Mouse (Mus musculus): Measurements from ENCODE around the gene Cd79b. TPM values are rescaled to one million over a fixed set of nuclear protein-coding genes. Genes with fewer than 3 reads are reported as not detected.

The Cd79b gene
- total and polyA plus RNA-seq, 3 experiments: 0.03 TPM; not detected in 2

DNA sequence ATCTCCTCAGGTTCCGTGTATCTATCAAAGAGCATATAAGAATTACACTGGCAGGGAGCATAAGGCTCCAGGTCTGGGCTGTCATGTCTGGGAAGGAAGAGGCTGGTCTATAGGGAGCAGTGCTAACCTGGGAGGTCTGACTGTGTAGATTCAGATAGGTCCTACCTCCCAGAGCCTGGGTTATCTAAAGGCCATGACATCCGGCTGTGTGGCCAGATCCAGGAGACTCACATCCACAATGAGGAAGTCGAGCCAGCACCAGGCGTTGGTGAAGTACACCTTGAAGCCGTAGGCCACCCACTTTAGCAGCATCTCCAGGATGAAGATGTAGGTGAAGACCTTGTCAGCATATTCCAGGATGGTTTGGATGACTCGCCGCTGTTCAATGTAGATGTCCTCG is 11.9 kb upstream of the Cd79b start:
- peaks cover 7% of the 10 kb centered on the region for H3K4me1 ChIP-seq (ENCODE audit: insufficient read depth, low read depth, low read length)
- TF ChIP-seq GATA2 (IDR thresholded peaks at IDR 0.05; ENCODE audit: borderline replicate concordance, low read depth, low read length): no peak
- TF ChIP-seq TAL1 (conservative IDR thresholded peaks at IDR 0.05; ENCODE audit: low read depth, low read length): no peak
- no peak for TF ChIP-seq GATA1 (IDR thresholded peaks at IDR 0.05; ENCODE audit: borderline replicate concordance, low read length)
- no peak for TF ChIP-seq CTCF (IDR thresholded peaks at IDR 0.05; ENCODE audit: low read depth, low read length)
- TF ChIP-seq POLR2AphosphoS5 (IDR thresholded peaks at IDR 0.05; ENCODE audit: insufficient replicate concordance, low read depth, low read length): no peak
- no peaks in the 10 kb centered on the region for H3K9me3 ChIP-seq (replicated peaks)
- no peaks in the 10 kb centered on the region for H3K36me3 ChIP-seq (replicated peaks)
- no peak overlapping the region for H3K4me3 ChIP-seq (ENCODE audit: low read depth, low read length)
- DNase-seq (ENCODE audit: low spot score) (no peak), ATAC-seq (ENCODE audit: extremely low read depth, insufficient number of reproducible peaks, low FRiP score, poor library complexity, severe bottlenecking) (no peak)
- peaks cover 50% of the 10 kb centered on the region for H3K27me3 ChIP-seq (ENCODE audit: insufficient read depth, low read length)

DNA sequence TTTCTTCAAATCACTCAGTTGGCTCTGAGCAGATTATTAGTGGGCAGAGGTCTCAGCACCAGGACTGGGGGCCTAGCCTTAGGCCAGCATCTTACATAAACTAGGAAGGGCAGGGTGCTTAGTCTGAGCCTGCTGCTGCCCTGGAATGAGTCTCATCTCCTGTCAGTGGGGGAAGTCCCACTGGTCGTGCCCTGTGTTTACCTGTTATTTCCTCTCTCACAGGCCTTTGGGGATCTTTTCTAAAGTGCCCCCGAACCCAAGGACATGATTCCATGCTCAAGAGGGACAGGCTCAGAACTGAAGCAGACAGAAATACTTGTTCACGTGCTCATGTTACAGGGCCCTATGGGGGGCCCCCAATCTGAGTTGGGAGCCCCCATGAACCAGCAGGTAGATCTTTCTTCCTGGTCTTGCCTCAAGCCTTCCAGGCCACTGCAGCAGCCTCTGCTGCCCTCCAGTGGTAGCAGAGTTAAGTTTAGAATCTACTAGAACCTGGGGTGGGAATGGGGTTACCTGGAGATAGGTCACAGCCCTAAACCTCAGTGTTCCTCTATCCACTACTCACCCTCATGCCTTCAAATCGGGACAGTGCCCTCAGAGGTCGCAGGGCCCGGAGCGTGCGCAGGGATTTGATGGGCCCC is 11.1 kb upstream of the Cd79b start:
- DNase-seq (ENCODE audit: low spot score): peak; percentile 26
- no peaks in the 10 kb centered on the region for H3K36me3 ChIP-seq (replicated peaks)
- TF ChIP-seq GATA2 (IDR thresholded peaks at IDR 0.05; ENCODE audit: borderline replicate concordance, low read depth, low read length) (no peak), TAL1 (conservative IDR thresholded peaks at IDR 0.05; ENCODE audit: low read depth, low read length) (no peak), CTCF (IDR thresholded peaks at IDR 0.05; ENCODE audit: low read depth, low read length) (no peak), GATA1 (IDR thresholded peaks at IDR 0.05; ENCODE audit: borderline replicate concordance, low read length) (no peak), POLR2AphosphoS5 (IDR thresholded peaks at IDR 0.05; ENCODE audit: insufficient replicate concordance, low read depth, low read length) (no peak)
- no peak overlapping the region for H3K4me3 ChIP-seq (ENCODE audit: low read depth, low read length)
- no peak for ATAC-seq (ENCODE audit: extremely low read depth, insufficient number of reproducible peaks, low FRiP score, poor library complexity, severe bottlenecking)
- H3K27me3 ChIP-seq (ENCODE audit: insufficient read depth, low read length): peaks cover 53% of the 10 kb centered on the region
- H3K4me1 ChIP-seq (ENCODE audit: insufficient read depth, low read depth, low read length): peaks cover 7% of the 10 kb centered on the region
- H3K9me3 ChIP-seq (replicated peaks): no peaks in the 10 kb centered on the region

DNA sequence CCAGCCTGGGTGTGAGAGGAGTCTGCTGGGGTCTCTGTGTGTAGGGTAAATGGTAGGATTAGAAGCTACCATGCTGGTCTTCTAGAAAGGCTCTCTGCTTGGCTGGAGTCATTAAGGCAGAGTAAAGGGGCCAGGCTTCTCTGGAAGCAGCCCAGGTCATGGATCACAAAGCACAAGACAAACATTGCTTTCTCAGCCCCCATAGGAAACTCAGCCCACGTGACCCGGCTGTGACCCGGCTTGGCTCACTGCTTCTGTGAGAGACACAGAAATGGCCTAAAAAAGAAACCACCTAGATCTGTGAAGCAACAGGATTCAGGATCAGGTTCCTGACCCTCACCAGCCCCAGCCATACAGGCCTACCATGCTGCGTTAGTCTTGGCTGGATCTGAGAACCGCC is 10.3 kb upstream of the Cd79b start:
- ATAC-seq (ENCODE audit: extremely low read depth, insufficient number of reproducible peaks, low FRiP score, poor library complexity, severe bottlenecking) (no peak), DNase-seq (ENCODE audit: low spot score) (no peak)
- H3K9me3 ChIP-seq (replicated peaks): no peaks in the 10 kb centered on the region
- no peak for TF ChIP-seq GATA1 (IDR thresholded peaks at IDR 0.05; ENCODE audit: borderline replicate concordance, low read length)
- TF ChIP-seq POLR2AphosphoS5 (IDR thresholded peaks at IDR 0.05; ENCODE audit: insufficient replicate concordance, low read depth, low read length): no peak
- no peak for TF ChIP-seq GATA2 (IDR thresholded peaks at IDR 0.05; ENCODE audit: borderline replicate concordance, low read depth, low read length)
- no peak for TF ChIP-seq CTCF (IDR thresholded peaks at IDR 0.05; ENCODE audit: low read depth, low read length)
- no peak for TF ChIP-seq TAL1 (conservative IDR thresholded peaks at IDR 0.05; ENCODE audit: low read depth, low read length)
- no peaks in the 10 kb centered on the region for H3K36me3 ChIP-seq (replicated peaks)
- peaks cover 57% of the 10 kb centered on the region for H3K27me3 ChIP-seq (ENCODE audit: insufficient read depth, low read length)
- peaks cover 7% of the 10 kb centered on the region for H3K4me1 ChIP-seq (ENCODE audit: insufficient read depth, low read depth, low read length)
- H3K4me3 ChIP-seq (ENCODE audit: low read depth, low read length): no peak overlapping the region

DNA sequence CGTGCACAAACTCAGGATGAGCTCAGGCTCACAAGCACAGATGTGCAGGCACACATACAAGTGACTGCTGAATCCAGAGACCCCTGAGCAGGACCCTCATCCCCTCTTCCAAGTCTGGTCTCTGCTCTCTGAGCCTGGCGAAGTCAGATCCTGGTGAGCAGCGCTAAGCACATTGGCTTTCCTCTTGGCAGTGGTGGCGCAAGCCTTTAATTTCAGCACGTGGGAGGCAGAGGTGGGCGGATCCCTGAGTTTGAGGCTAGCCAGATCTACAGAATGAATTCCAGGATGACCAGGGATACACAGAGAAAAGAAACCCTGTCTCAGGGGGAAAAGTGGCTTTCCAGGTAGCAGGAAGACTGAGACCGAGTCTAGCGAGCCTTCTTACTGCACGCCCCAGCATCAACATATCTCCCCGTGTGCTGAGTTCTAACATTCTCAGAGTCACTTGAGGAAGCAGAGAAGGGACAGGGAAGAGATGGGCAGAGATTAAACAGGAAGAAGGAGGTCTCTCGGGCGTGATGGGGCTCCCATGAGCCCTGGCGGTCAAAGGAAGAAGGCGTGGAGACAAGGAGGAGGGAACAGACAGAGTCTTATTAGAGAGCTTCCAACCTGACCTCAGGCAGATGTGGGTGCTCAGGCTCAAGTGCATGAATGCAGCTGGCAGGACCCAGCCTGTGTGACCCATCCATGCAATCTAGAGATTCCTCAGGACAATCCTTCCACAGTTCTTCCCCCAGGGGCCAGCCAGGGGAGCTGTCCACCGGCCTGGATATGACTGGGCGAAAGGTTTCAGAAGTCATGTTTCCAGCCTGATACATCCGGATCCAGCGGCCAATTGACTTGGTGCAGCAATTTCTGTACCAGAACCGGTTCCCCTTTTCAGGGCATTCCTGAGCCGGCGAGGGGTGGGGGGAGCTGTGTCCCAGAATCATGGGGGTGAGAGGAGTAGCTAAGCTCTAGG is 4.1 kb upstream of the Cd79b start:
- no peak for DNase-seq (ENCODE audit: low spot score)
- TF ChIP-seq CTCF (IDR thresholded peaks at IDR 0.05; ENCODE audit: low read depth, low read length) (no peak), TAL1 (conservative IDR thresholded peaks at IDR 0.05; ENCODE audit: low read depth, low read length) (no peak), GATA1 (IDR thresholded peaks at IDR 0.05; ENCODE audit: borderline replicate concordance, low read length) (no peak), POLR2AphosphoS5 (IDR thresholded peaks at IDR 0.05; ENCODE audit: insufficient replicate concordance, low read depth, low read length) (no peak), GATA2 (IDR thresholded peaks at IDR 0.05; ENCODE audit: borderline replicate concordance, low read depth, low read length) (no peak)
- H3K4me3 ChIP-seq (ENCODE audit: low read depth, low read length): no peak overlapping the region

DNA sequence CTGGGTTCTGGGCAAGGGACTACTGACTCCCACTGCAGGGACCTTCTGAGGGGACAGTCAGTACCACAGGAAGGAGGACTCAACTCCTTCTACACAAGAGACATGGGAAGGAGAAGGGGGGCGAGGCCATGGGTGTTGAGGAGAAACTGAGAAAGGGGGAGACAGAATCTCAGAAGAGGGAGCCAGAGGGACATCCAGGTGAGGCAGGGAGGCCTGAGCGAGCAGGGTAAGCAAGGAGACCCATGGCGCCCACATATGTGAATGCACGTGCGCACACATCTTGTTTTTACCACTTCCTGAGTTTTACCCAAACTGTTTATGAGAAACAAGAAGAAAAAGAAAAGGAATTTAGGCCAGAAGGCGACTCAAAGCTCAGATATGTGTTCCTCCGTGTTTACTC is 3.2 kb upstream of the Cd79b start:
- Histone ChIP-seq H3K9me3 (replicated peaks) (no peaks in the 10 kb centered on the region), H3K36me3 (replicated peaks) (no peaks in the 10 kb centered on the region), H3K4me3 (ENCODE audit: low read depth, low read length) (no peak overlapping the region), H3K4me1 (ENCODE audit: insufficient read depth, low read depth, low read length) (peaks cover 10% of the 10 kb centered on the region; the same call in 1 of the 2 replicates), H3K27me3 (ENCODE audit: insufficient read depth, low read length) (peaks cover 59% of the 10 kb centered on the region)
- ATAC-seq (ENCODE audit: extremely low read depth, insufficient number of reproducible peaks, low FRiP score, poor library complexity, severe bottlenecking) (no peak), DNase-seq (ENCODE audit: low spot score) (no peak)
- TF ChIP-seq TAL1 (conservative IDR thresholded peaks at IDR 0.05; ENCODE audit: low read depth, low read length) (no peak), POLR2AphosphoS5 (IDR thresholded peaks at IDR 0.05; ENCODE audit: insufficient replicate concordance, low read depth, low read length) (no peak), GATA2 (IDR thresholded peaks at IDR 0.05; ENCODE audit: borderline replicate concordance, low read depth, low read length) (no peak), CTCF (IDR thresholded peaks at IDR 0.05; ENCODE audit: low read depth, low read length) (no peak), GATA1 (IDR thresholded peaks at IDR 0.05; ENCODE audit: borderline replicate concordance, low read length) (no peak)

More for the DNA sequence above, 4.1 kb upstream of the Cd79b start:
- Histone ChIP-seq H3K36me3 (replicated peaks) (no peaks in the 10 kb centered on the region), H3K9me3 (replicated peaks) (no peaks in the 10 kb centered on the region), H3K27me3 (ENCODE audit: insufficient read depth, low read length) (peaks cover 55% of the 10 kb centered on the region), H3K4me1 (ENCODE audit: insufficient read depth, low read depth, low read length) (peaks cover 6% of the 10 kb centered on the region; the same call in 1 of the 2 replicates)
- no peak for ATAC-seq (ENCODE audit: extremely low read depth, insufficient number of reproducible peaks, low FRiP score, poor library complexity, severe bottlenecking)

DNA sequence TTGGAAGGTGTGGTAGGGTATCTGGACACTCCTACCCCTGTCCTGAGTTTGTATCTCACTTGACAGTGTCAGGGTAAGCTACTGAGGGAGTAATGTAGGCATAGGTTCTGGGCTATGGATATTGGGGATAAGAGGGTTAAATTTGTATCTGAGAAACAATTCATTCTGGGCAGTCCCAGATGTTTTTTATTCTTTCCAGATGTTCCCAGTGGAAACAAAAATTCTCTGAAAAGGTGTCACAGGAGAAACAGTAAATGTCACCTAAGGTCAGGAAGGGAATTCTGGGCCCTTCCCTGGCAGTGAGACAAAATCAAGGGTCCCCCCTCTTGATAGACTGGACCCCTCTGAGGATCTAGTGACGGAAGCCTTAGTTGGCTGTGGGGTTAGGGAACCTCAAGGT is 1.9 kb upstream of the Cd79b start:
- DNase-seq (ENCODE audit: low spot score) (no peak), ATAC-seq (ENCODE audit: extremely low read depth, insufficient number of reproducible peaks, low FRiP score, poor library complexity, severe bottlenecking) (no peak)
- peaks cover 10% of the 10 kb centered on the region; the same call in 1 of the 2 replicates for H3K4me1 ChIP-seq (ENCODE audit: insufficient read depth, low read depth, low read length)
- no peaks in the 10 kb centered on the region for H3K36me3 ChIP-seq (replicated peaks)
- H3K9me3 ChIP-seq (replicated peaks): no peaks in the 10 kb centered on the region
- TF ChIP-seq POLR2AphosphoS5 (IDR thresholded peaks at IDR 0.05; ENCODE audit: insufficient replicate concordance, low read depth, low read length) (no peak), GATA1 (IDR thresholded peaks at IDR 0.05; ENCODE audit: borderline replicate concordance, low read length) (no peak), CTCF (IDR thresholded peaks at IDR 0.05; ENCODE audit: low read depth, low read length) (no peak), TAL1 (conservative IDR thresholded peaks at IDR 0.05; ENCODE audit: low read depth, low read length) (no peak)
- peaks cover 54% of the 10 kb centered on the region for H3K27me3 ChIP-seq (ENCODE audit: insufficient read depth, low read length)
- H3K4me3 ChIP-seq (ENCODE audit: low read depth, low read length): no peak overlapping the region
